Mouse (Mus musculus) erythroblast, adult 5-6 weeks (primary cell): ENCODE results near the gene Krt2. TPM values are rescaled to one million over a fixed set of nuclear protein-coding genes. Genes with fewer than 3 reads are reported as not detected.

ENCODE experiments used
- ATAC-seq: replicated peaks from 2 replicates; pipeline ENCODE4 v1.8.0; 2016; ENCODE audit warnings: moderate number of reproducible peaks, mild to moderate bottlenecking, moderate TSS enrichment, inconsistent platforms; ENCODE audit not compliant: poor library complexity, low FRiP score, severe bottlenecking
- total RNA-seq, 2 experiments: library from RNA; stranded (forward) in 1 of 2; stranded (reverse) in 1 of 2; fragments of 150-400 nt in 1 of 2; fragments of 200-764, 138-1000 nt in 1 of 2; gene quantifications; 2 replicates each; pipeline versions ENCODE4 v1.2.3 to v1.2.4; 2015 to 2017; ENCODE audit warnings: low replicate concordance in 2 of 2

Gene Krt2
- total RNA-seq, 2 experiments from 2014 or later = not detected

DNA sequence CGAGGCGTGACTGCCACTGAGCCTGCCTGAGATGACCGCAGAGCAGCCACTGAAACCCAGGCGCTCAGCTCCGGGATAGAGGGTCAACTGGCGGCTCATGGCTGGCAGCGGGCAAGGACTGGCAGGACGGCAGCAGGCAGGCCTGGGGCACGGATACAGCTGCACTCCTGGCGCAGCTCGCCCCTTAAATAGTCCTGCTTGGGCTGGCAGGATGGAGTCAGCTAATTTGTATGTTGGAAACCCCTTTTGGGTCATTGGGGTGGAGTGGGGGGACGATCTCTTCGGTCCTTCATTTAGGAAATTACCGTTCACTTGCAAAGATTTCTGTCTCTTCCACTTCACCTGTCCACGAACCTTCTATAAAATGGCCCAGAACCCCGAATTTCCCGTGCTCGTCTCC lies 31.6 kb downstream of the Krt2 start, which contains the start of gene Krt72:
Gene Krt72 (minus strand): TSS at position 101 of the 400 bp plus-strand sequence.
- no peak for ATAC-seq

DNA sequence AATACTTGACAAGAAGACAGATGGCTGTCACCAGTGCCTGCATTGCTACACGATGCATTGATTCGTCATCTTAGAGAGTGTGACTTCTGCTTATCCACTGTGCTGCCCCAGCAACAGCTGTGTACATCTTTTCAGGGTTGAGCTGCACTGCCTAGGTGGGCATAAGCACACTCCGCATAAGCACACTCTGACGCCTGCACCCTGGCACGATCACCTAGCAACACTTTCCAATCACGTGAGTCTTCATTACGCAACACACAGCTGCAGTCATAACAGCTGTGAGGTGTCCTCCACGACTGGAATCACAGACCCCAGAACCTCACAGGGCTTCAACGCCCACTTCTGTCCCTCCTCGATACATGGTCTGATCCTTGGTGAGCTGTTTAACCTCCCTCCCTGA lies 44.5 kb downstream of the Krt2 start:
- ATAC-seq = no peak

GRCm38 (mm10) chr15:101772711-101773081 lies 45.3 kb downstream of the Krt2 start:
- peak; percentile 68 for ATAC-seq

GRCm38 (mm10) chr15:101772080-101772710 lies 45.8 kb downstream of the Krt2 start:
- ATAC-seq = no peak

- no peak for ATAC-seq
These were observed 47.7 kb downstream of the Krt2 start for GRCm38 (mm10) chr15:101770226-101770625.

Other genes starting within 250 kb of the Krt2 start
- gene Krt75, start 244.3 kb downstream of the Krt2 start, total RNA-seq (2015; ENCODE audit: low replicate concordance) = not detected in 2 replicates
- not detected in 2 replicates for gene Krt75, start 244.3 kb downstream of the Krt2 start, total RNA-seq (2017; ENCODE audit: low replicate concordance)
- gene Gm5414, start 190.0 kb downstream of the Krt2 start, total RNA-seq (2015; ENCODE audit: low replicate concordance) = not detected in 2 replicates
- not detected in 2 replicates for gene Gm5414, start 190.0 kb downstream of the Krt2 start, total RNA-seq (2017; ENCODE audit: low replicate concordance)
- not detected in 2 replicates for gene Gm5478, start 170.8 kb downstream of the Krt2 start, total RNA-seq (2015; ENCODE audit: low replicate concordance)
- not detected in 2 replicates for gene Gm5478, start 170.8 kb downstream of the Krt2 start, total RNA-seq (2017; ENCODE audit: low replicate concordance)
- not detected in 2 replicates for gene Krt6b, start 137.9 kb downstream of the Krt2 start, total RNA-seq (2015; ENCODE audit: low replicate concordance)
- not detected in 2 replicates for gene Krt6b, start 137.9 kb downstream of the Krt2 start, total RNA-seq (2017; ENCODE audit: low replicate concordance)
- gene Krt6a, start 123.9 kb downstream of the Krt2 start, total RNA-seq (2015; ENCODE audit: low replicate concordance) = not detected in 2 replicates
- gene Krt6a, start 123.9 kb downstream of the Krt2 start, total RNA-seq (2017; ENCODE audit: low replicate concordance) = not detected in 2 replicates
- not detected in 2 replicates for gene Krt5, start 105.3 kb downstream of the Krt2 start, total RNA-seq (2015; ENCODE audit: low replicate concordance)
- not detected in 2 replicates for gene Krt5, start 105.3 kb downstream of the Krt2 start, total RNA-seq (2017; ENCODE audit: low replicate concordance)
- gene Krt71, start 75.1 kb downstream of the Krt2 start, total RNA-seq (2015; ENCODE audit: low replicate concordance) = not detected in 2 replicates
- 0.14 TPM in 1 of 2 replicates, not detected in the other for gene Krt71, start 75.1 kb downstream of the Krt2 start, total RNA-seq (2017; ENCODE audit: low replicate concordance)
- gene Krt72, start 31.7 kb downstream of the Krt2 start, total RNA-seq (2015; ENCODE audit: low replicate concordance) = not detected in 2 replicates
- not detected in 2 replicates for gene Krt72, start 31.7 kb downstream of the Krt2 start, total RNA-seq (2017; ENCODE audit: low replicate concordance)
- gene Krt73, start 15.8 kb downstream of the Krt2 start, total RNA-seq (2015; ENCODE audit: low replicate concordance) = not detected in 2 replicates
- gene Krt73, start 15.8 kb downstream of the Krt2 start, total RNA-seq (2017; ENCODE audit: low replicate concordance) = not detected in 2 replicates
- not detected in 2 replicates for gene Krt1, start 32.6 kb upstream of the Krt2 start, total RNA-seq (2015; ENCODE audit: low replicate concordance)
- gene Krt1, start 32.6 kb upstream of the Krt2 start, total RNA-seq (2017; ENCODE audit: low replicate concordance) = not detected in 2 replicates
- gene Krt77, start 51.5 kb upstream of the Krt2 start, total RNA-seq (2015; ENCODE audit: low replicate concordance) = not detected in 2 replicates
- not detected in 2 replicates for gene Krt77, start 51.5 kb upstream of the Krt2 start, total RNA-seq (2017; ENCODE audit: low replicate concordance)
- not detected in 2 replicates for gene Krt76, start 74.8 kb upstream of the Krt2 start, total RNA-seq (2015; ENCODE audit: low replicate concordance)
- gene Krt76, start 74.8 kb upstream of the Krt2 start, total RNA-seq (2017; ENCODE audit: low replicate concordance) = not detected in 2 replicates
- gene Krt4, start 106.6 kb upstream of the Krt2 start, total RNA-seq (2015; ENCODE audit: low replicate concordance) = not detected in 2 replicates
- not detected in 2 replicates for gene Krt4, start 106.6 kb upstream of the Krt2 start, total RNA-seq (2017; ENCODE audit: low replicate concordance)
- gene Krt79, start 122.2 kb upstream of the Krt2 start, total RNA-seq (2015; ENCODE audit: low replicate concordance) = not detected in 2 replicates
- gene Krt79, start 122.2 kb upstream of the Krt2 start, total RNA-seq (2017; ENCODE audit: low replicate concordance) = not detected in 2 replicates
- gene Krt78, start 136.1 kb upstream of the Krt2 start, total RNA-seq (2015; ENCODE audit: low replicate concordance) = not detected in 2 replicates
- gene Krt78, start 136.1 kb upstream of the Krt2 start, total RNA-seq (2017; ENCODE audit: low replicate concordance) = not detected in 2 replicates
- not detected in 2 replicates for gene Krt8, start 186.3 kb upstream of the Krt2 start, total RNA-seq (2015; ENCODE audit: low replicate concordance)
- not detected in 2 replicates for gene Krt8, start 186.3 kb upstream of the Krt2 start, total RNA-seq (2017; ENCODE audit: low replicate concordance)
- 2.3 TPM in 1 of 2 replicates, not detected in the other for gene Krt18, start 210.0 kb upstream of the Krt2 start, total RNA-seq (2015; ENCODE audit: low replicate concordance)
- 2.8 TPM in 1 of 2 replicates, not detected in the other for gene Krt18, start 210.0 kb upstream of the Krt2 start, total RNA-seq (2017; ENCODE audit: low replicate concordance)